Mouse (Mus musculus): ENCODE measurements around the gene Gm9857. TPM values are rescaled to one million over a fixed set of nuclear protein-coding genes. Genes with fewer than 3 reads are reported as not detected.

Gm9857 gene
- polyA plus RNA-seq, 1 experiment from 2014 or later: not detected

DNA sequence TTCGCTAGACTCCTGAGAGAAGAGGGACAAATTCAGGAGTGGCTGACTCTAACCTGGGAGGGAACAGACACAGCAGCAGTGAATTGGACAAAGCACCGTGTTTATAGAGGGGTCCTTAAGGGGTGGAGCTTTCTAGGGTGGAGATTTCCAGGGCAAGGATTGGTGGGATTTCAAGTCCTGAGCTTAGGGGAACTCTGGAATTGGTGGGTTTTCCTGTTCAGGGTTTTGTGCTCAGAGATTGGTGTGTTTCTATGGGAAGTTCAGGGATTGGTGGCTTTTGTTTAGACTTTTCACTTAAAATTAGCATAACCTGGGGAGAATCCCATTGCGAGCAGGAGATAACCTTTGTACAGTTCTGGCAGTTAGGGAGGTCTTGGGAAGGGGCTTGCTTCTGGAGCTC lies 22.3 kb downstream of the Gm9857 start:
- no peaks in the 10 kb centered on the region for H3K4me1 ChIP-seq (ENCODE audit: control insufficient read depth, insufficient read depth, low read length)
- H3K9me3 ChIP-seq (ENCODE audit: control insufficient read depth, low read depth, low read length): no peaks in the 10 kb centered on the region
- no peak overlapping the region for H3K4me3 ChIP-seq (ENCODE audit: low read depth, low read length)
- WGBS: 60% methylated on average over 3 of the region's 3 CpGs
- ATAC-seq (ENCODE audit: insufficient number of reproducible peaks, insufficient read depth, low FRiP score, low read depth): no peak
- no peaks in the 10 kb centered on the region for H3K27me3 ChIP-seq (ENCODE audit: control insufficient read depth, insufficient read depth, low read length)
- H3K9ac ChIP-seq (replicated peaks; ENCODE audit: low read depth, low read length): no peak overlapping the region
- H3K4me2 ChIP-seq (replicated peaks; ENCODE audit: low read depth, low read length): no peak overlapping the region
- no peak overlapping the region for H3K27ac ChIP-seq (ENCODE audit: low read length)
- no peaks in the 10 kb centered on the region for H3K36me3 ChIP-seq (ENCODE audit: control insufficient read depth, insufficient read depth, low read length)

DNA sequence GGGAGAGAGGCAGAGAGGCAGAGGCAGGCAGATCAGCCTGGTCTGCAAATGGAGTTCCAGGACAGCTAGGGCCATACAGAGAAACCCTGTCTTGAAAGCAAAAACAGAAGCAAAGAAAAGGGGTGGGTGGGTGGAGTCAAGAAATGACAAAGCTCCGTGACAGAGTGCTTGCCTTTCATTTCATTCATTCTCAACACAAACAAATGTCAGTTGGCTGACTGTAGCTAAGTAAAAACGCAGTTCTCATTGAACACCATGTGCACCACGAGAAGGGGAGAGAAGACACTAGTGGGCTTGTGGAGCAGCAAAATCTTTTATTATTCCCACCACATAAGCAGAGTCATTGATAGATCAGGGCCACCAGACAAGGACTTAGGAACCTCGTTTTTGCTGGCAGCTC lies 23.4 kb downstream of the Gm9857 start:
- ATAC-seq (ENCODE audit: insufficient number of reproducible peaks, insufficient read depth, low FRiP score, low read depth): no peak
- H3K27me3 ChIP-seq (ENCODE audit: control insufficient read depth, insufficient read depth, low read length): no peaks in the 10 kb centered on the region
- H3K4me3 ChIP-seq (ENCODE audit: low read depth, low read length): no peak overlapping the region
- no peaks in the 10 kb centered on the region for H3K4me1 ChIP-seq (ENCODE audit: control insufficient read depth, insufficient read depth, low read length)
- H3K9me3 ChIP-seq (ENCODE audit: control insufficient read depth, low read depth, low read length): no peaks in the 10 kb centered on the region
- H3K4me2 ChIP-seq (replicated peaks; ENCODE audit: low read depth, low read length): no peak overlapping the region
- no peak overlapping the region for H3K27ac ChIP-seq (ENCODE audit: low read length)
- 27% methylated on average over 4 of the region's 4 CpGs for WGBS
- no peak overlapping the region for H3K9ac ChIP-seq (replicated peaks; ENCODE audit: low read depth, low read length)
- no peaks in the 10 kb centered on the region for H3K36me3 ChIP-seq (ENCODE audit: control insufficient read depth, insufficient read depth, low read length)

DNA sequence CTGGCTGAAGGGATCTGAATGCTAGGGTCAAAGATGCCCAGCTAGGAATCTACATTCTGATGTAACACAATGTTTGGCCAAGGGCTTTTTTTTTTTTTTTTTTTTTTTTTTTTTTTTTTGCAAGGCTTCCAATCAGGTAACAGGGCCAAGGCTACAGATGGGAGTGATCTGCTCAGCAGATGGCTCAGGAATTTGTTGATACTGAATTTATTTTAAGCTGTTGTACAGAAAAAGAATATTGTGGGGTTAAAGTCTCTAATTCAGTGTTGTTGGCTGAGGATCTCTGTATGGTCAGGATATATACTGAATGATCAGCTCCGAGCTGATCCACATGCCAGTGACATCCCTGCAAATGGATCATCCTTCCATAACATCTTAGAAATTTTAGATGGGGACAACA lies 24.2 kb downstream of the Gm9857 start:
- ATAC-seq (ENCODE audit: insufficient number of reproducible peaks, insufficient read depth, low FRiP score, low read depth): no peak

DNA sequence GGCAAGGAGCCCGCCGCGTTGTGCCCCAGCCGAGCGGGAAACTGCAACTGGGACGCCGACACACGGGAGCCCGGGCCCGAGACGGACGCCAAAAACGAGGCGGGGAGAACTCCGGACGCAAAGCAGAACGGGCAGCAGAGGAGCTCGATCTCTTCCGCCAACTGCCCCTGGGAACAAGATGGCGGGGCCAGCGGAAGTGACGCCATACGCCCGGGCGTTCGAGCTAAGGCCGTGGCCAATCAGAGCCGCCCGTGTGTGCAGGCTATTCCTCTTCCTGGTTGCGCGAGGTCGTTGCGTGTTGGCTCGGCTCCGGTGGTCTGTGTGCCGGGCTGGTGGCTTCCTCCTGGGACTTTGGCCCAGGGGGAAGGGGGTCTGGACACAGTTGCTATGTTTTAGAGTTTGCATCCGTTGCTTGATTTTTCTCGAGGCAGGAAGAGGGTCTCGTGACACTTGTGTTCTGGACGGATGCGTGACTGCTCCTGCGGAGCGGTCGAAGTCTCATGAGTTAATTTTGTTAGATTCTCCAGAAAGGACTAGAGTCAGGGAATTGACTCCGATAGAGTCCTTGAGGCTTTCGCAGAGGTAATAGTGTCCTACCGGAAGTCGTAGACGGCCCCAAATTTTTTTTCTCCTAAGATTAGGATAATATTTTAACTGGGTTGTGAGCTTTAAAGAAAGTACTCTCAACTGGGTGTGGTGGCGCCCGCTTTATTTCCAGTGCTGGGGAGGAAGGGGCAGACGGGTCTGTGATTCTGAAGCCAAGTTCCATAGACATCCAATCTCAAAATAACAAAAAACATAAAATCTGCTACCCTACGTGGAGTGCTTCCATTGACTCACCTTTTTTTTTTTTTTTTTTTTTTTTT lies 28.5 kb downstream of the Gm9857 start, which contains the start of gene Prpf38b:
Gene Prpf38b (minus strand): TSS at position 180 of the 866 bp plus-strand sequence.
- H3K9me3 ChIP-seq (ENCODE audit: control insufficient read depth, low read depth, low read length): no peaks in the 10 kb centered on the region

More for the DNA sequence above, 24.2 kb downstream of the Gm9857 start:
- no peak overlapping the region for H3K4me3 ChIP-seq (ENCODE audit: low read depth, low read length)
- H3K4me1 ChIP-seq (ENCODE audit: control insufficient read depth, insufficient read depth, low read length): no peaks in the 10 kb centered on the region
- H3K9me3 ChIP-seq (ENCODE audit: control insufficient read depth, low read depth, low read length): no peaks in the 10 kb centered on the region
- no peak overlapping the region for H3K4me2 ChIP-seq (replicated peaks; ENCODE audit: low read depth, low read length)
- no peak overlapping the region for H3K9ac ChIP-seq (replicated peaks; ENCODE audit: low read depth, low read length)
- 63% methylated on average over 1 of the region's 1 CpGs for WGBS
- no peaks in the 10 kb centered on the region for H3K27me3 ChIP-seq (ENCODE audit: control insufficient read depth, insufficient read depth, low read length)
- no peaks in the 10 kb centered on the region for H3K36me3 ChIP-seq (ENCODE audit: control insufficient read depth, insufficient read depth, low read length)
- no peak overlapping the region for H3K27ac ChIP-seq (ENCODE audit: low read length)

DNA sequence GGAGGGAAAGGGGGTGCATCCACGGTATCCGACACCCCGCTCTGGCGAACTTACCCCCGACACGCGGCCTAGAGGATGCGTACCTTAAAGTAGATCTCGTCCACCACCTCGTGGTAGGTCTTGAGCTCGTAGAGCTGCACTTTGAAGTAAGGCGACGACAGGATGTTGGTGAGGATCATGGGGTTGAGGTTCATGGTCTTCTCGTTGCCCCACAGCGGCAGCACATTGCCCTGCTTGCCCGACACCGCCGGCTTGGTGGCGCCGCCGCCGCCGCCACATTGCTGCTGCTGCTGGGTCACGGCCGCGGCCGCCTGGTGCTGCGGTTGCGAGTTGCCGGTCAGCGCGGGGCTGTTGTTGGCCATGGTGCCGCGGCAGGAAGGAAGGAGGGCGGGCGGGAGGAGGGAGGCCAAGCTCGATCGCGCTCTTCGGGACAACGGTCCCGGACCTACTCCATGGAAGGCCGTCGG lies 29.1 kb downstream of the Gm9857 start:
- Histone ChIP-seq H3K9me3 (ENCODE audit: control insufficient read depth, low read depth, low read length) (no peaks in the 10 kb centered on the region), H3K27ac (ENCODE audit: low read length) (peak overlapping the region; percentile 100), H3K4me1 (ENCODE audit: control insufficient read depth, insufficient read depth, low read length) (peaks cover 6% of the 10 kb centered on the region), H3K4me3 (ENCODE audit: low read depth, low read length) (peak overlapping the region; percentile 94), H3K27me3 (ENCODE audit: control insufficient read depth, insufficient read depth, low read length) (no peaks in the 10 kb centered on the region), H3K4me2 (replicated peaks; ENCODE audit: low read depth, low read length) (peak overlapping the region; percentile 95), H3K9ac (replicated peaks; ENCODE audit: low read depth, low read length) (peak overlapping the region; percentile 91), H3K36me3 (ENCODE audit: control insufficient read depth, insufficient read depth, low read length) (peaks cover 16% of the 10 kb centered on the region)
- ATAC-seq (ENCODE audit: insufficient number of reproducible peaks, insufficient read depth, low FRiP score, low read depth): peak; percentile 82
- under 1% methylated on average over 43 of the region's 44 CpGs for WGBS

More for the DNA sequence above, 28.5 kb downstream of the Gm9857 start, which contains the start of gene Prpf38b:
- peak within 1 kb of the TSS; percentile 95 for H3K4me2 ChIP-seq (replicated peaks; ENCODE audit: low read depth, low read length)
- peak within 1 kb of the TSS; percentile 91 for H3K9ac ChIP-seq (replicated peaks; ENCODE audit: low read depth, low read length)
- H3K4me3 ChIP-seq (ENCODE audit: low read depth, low read length): peak within 1 kb of the TSS; percentile 94
- WGBS: under 1% methylated on average over 51 of the region's 53 CpGs
- no peaks in the 10 kb centered on the region for H3K27me3 ChIP-seq (ENCODE audit: control insufficient read depth, insufficient read depth, low read length)
- H3K36me3 ChIP-seq (ENCODE audit: control insufficient read depth, insufficient read depth, low read length): peaks cover 15% of the 10 kb centered on the region
- H3K27ac ChIP-seq (ENCODE audit: low read length): peak within 1 kb of the TSS; percentile 100
- peak; percentile 99 for ATAC-seq (ENCODE audit: insufficient number of reproducible peaks, insufficient read depth, low FRiP score, low read depth)
- H3K4me1 ChIP-seq (ENCODE audit: control insufficient read depth, insufficient read depth, low read length): peaks cover 6% of the 10 kb centered on the region

DNA sequence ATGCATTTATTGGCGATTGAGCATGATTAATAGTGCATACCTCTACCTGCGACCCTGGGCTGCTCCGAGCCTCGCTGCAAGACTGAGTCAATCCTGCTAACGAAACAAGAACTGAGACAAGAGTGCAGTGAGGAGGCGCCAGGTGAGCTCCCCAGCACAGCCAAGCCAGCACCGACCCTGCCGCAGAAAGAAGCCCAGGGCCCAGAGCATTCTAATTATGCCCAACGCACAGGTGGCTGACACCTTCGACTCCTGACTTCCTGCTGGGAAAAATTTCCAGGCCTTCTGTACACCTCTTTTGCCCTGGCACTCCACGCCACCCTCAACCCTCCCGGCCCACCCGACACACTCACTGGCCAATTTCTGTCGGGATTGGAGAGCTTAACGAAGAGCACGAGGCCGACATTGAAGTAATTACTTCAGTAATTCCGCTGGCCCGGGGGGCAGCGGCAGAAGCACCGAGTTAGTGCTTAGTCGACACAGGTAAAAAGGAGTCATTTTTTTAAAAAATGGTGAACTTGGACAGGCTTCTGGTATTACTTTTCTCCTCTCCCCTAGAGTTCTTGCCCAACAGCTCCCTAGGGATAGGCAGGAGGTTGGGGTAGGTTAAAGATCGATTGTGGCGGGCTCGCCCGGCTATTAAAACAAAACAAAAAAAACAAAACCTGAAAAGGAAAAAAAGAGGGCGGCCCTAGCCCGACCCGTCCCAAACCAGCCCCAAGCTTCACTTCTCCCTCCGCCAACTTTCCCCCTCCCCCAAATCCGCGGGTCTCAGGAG lies 29.8 kb downstream of the Gm9857 start:
- Histone ChIP-seq H3K27ac (ENCODE audit: low read length) (peak overlapping the region; percentile 100), H3K4me2 (replicated peaks; ENCODE audit: low read depth, low read length) (peak overlapping the region; percentile 95), H3K9ac (replicated peaks; ENCODE audit: low read depth, low read length) (peak overlapping the region; percentile 91), H3K27me3 (ENCODE audit: control insufficient read depth, insufficient read depth, low read length) (no peaks in the 10 kb centered on the region), H3K9me3 (ENCODE audit: control insufficient read depth, low read depth, low read length) (no peaks in the 10 kb centered on the region), H3K4me1 (ENCODE audit: control insufficient read depth, insufficient read depth, low read length) (peaks cover 6% of the 10 kb centered on the region), H3K36me3 (ENCODE audit: control insufficient read depth, insufficient read depth, low read length) (peaks cover 20% of the 10 kb centered on the region), H3K4me3 (ENCODE audit: low read depth, low read length) (peak overlapping the region; percentile 94)
- WGBS: under 1% methylated on average over 31 of the region's 32 CpGs
- no peak for ATAC-seq (ENCODE audit: insufficient number of reproducible peaks, insufficient read depth, low FRiP score, low read depth)

DNA sequence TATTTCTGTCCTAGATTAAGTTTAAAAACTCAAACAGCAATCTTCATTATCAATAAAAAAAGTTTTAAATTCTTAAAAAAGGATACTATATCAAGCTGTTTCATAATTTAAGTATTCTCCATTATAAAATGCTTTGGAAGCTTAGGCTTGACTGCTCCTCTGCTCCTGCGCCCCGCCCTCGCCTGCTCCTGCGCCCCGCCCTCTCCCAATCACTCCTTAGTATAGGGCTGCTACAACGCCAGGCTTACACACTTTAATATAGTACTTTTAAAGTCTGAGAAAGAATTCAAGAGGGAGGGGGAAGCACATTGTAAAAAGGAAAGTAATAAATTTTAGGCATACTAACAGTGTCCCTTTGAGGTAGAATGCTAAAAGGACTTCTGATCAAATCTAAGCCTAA lies 37.3 kb downstream of the Gm9857 start:
- Histone ChIP-seq H3K36me3 (ENCODE audit: control insufficient read depth, insufficient read depth, low read length) (peaks cover 56% of the 10 kb centered on the region), H3K4me2 (replicated peaks; ENCODE audit: low read depth, low read length) (no peak overlapping the region), H3K27ac (ENCODE audit: low read length) (no peak overlapping the region), H3K9me3 (ENCODE audit: control insufficient read depth, low read depth, low read length) (no peaks in the 10 kb centered on the region), H3K4me3 (ENCODE audit: low read depth, low read length) (no peak overlapping the region), H3K27me3 (ENCODE audit: control insufficient read depth, insufficient read depth, low read length) (no peaks in the 10 kb centered on the region), H3K9ac (replicated peaks; ENCODE audit: low read depth, low read length) (no peak overlapping the region), H3K4me1 (ENCODE audit: control insufficient read depth, insufficient read depth, low read length) (no peaks in the 10 kb centered on the region)
- ATAC-seq (ENCODE audit: insufficient number of reproducible peaks, insufficient read depth, low FRiP score, low read depth): no peak
- 89% methylated on average over 6 of the region's 6 CpGs for WGBS

DNA sequence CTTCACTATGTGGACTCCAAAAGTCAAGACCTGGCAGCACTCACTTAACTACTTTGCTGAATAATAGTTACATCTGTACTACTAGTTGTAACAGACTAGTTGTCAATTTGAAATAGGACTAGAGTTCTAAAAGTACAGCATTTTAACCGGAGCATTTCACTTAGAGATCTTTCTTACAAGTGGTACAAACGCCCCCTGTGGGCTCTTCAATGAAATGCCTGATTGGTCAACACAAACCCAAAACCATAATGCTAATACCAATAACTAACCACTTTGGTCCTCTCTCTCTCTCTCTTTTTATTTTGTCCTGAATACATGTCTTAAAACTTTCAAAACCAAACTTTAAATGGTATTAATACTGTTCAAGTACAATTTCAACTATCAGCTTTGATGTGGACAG lies 38.2 kb downstream of the Gm9857 start:
- Histone ChIP-seq H3K36me3 (ENCODE audit: control insufficient read depth, insufficient read depth, low read length) (peaks cover 48% of the 10 kb centered on the region), H3K9ac (replicated peaks; ENCODE audit: low read depth, low read length) (no peak overlapping the region)

More for the DNA sequence above, 38.2 kb downstream of the Gm9857 start:
- no peak for ATAC-seq (ENCODE audit: insufficient number of reproducible peaks, insufficient read depth, low FRiP score, low read depth)
- Histone ChIP-seq H3K27ac (ENCODE audit: low read length) (no peak overlapping the region), H3K4me2 (replicated peaks; ENCODE audit: low read depth, low read length) (no peak overlapping the region), H3K9me3 (ENCODE audit: control insufficient read depth, low read depth, low read length) (no peaks in the 10 kb centered on the region), H3K4me1 (ENCODE audit: control insufficient read depth, insufficient read depth, low read length) (no peaks in the 10 kb centered on the region), H3K27me3 (ENCODE audit: control insufficient read depth, insufficient read depth, low read length) (no peaks in the 10 kb centered on the region), H3K4me3 (ENCODE audit: low read depth, low read length) (no peak overlapping the region)
- 56% methylated on average over 2 of the region's 2 CpGs for WGBS
